Mouse (Mus musculus) cerebellum, adult 2 months (tissue): Measurements from ENCODE around the gene Hint1. TPM values are rescaled to one million over a fixed set of nuclear protein-coding genes. Genes with fewer than 3 reads are reported as not detected.
A peak's percentile ranks its signal among the peaks of the same experiment; 100 is the strongest.
"Not testable (repeated sequence)": the region's sequence is repeated elsewhere in the genome, so short reads cannot be mapped to it uniquely, and the experiment has no call there.

Source experiments
- DNase-seq, 2 experiments: peaks; one replicate each; pipeline ENCODE4 v3.0.0; 2021
- H3K27ac ChIP-seq: fragments of 200-500 bp; 2 replicates; pipeline ENCODE4 v1.5.1; 2012; ENCODE audit warnings: low read length, control low read depth, inconsistent platforms; ENCODE audit not compliant: insufficient read depth
- H3K27me3 ChIP-seq: fragments of 200-500 bp; 2 replicates; pipeline ENCODE4 v1.6.1; 2012; ENCODE audit warnings: inconsistent platforms, mild to moderate bottlenecking, low read length, moderate library complexity; ENCODE audit not compliant: control insufficient read depth, insufficient read depth
- H3K4me1 ChIP-seq: fragments of 200-500 bp; 2 replicates; pipeline ENCODE4 v1.6.1; 2011; ENCODE audit warnings: low read length; ENCODE audit not compliant: control insufficient read depth, insufficient read depth
- H3K4me3 ChIP-seq: fragments of 200-500 bp; replicated peaks from 2 replicates; pipeline ENCODE3; 2011; ENCODE audit warnings: mild to moderate bottlenecking, low read depth, low read length, control low read depth; ENCODE audit not compliant: insufficient read depth
- CTCF ChIP-seq: fragments of 200-500 bp; IDR thresholded peaks from 2 replicates; pipeline ENCODE4 v1.5.1; 2011; ENCODE audit warnings: low read depth, mild to moderate bottlenecking, control low read depth, low read length, moderate library complexity, borderline replicate concordance; ENCODE audit not compliant: insufficient read depth
- POLR2A ChIP-seq: fragments of 200-500 bp; IDR thresholded peaks from 2 replicates; pipeline ENCODE4 v1.6.1; 2011; ENCODE audit warnings: low read length, control low read depth, borderline replicate concordance; ENCODE audit not compliant: insufficient read depth
- WGBS: fragments of 180-500 bp; shearing (Covaris S2); methylation state at CpG from one replicate; pipeline ENCODE4 v1.1.7; 2018; 5-methylcytosine and 5-hydroxymethylcytosine counted together
- polyA plus RNA-seq: library from polyadenylated mRNA; depleted of rRNA; stranded (reverse); fragments of >200 nt; gene quantifications from 2 replicates; pipeline ENCODE4 v1.2.3, GENCODE M21; 2012

The Hint1 gene
- polyA plus RNA-seq, 1 experiment, result 786 TPM

DNA sequence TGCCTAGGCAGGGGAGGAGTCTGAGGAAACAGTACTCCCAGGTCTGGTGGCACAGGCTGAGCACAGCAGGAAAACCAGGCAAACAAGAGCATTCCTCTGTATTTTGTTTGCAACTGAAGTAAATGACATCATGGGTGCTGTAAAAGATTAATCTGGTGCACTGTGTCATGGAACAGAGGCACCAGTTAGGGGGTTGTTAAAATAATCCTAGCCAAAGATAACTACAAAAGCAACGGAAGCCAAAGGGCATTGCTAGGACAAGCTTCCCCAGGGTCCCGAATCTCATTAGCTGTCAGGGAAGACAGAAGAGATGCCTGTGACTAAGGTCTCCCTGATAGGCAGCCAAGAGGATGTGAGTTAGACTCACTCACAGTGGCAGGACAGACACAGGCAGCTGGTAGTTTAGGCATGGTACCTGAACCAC lies 14.9 kb downstream of the Hint1 start:
- TF ChIP-seq POLR2A, result no peak
- H3K27ac ChIP-seq, result no peak overlapping the region
- WGBS, result 37% methylated on average over 2 of the region's 2 CpGs
- no peak for DNase-seq
- H3K4me3 ChIP-seq, result no peak overlapping the region
- no peaks in the 10 kb centered on the region for H3K4me1 ChIP-seq
- no peaks in the 10 kb centered on the region for H3K27me3 ChIP-seq

DNA sequence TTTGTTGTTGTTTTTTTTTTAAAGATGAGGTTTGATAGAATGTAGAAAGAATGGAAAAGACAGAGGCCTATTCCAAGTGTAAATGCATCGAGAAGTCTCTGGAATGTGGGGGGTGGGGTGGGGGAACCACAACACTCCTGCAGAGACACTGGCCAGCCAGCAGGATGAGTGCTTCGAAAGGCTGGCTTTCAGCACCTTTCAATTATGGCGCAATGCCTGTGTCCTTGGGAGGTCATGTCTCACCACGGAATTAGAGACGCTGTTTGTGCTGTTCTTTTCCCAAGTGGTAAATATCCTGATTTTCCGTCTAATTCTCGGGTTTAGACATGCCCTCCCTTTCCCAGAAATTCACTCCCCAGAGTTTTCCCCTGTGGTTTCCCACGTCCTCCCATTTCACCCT lies 16.5 kb downstream of the Hint1 start:
- Histone ChIP-seq H3K27me3 (no peaks in the 10 kb centered on the region), H3K4me3 (no peak overlapping the region), H3K4me1 (no peaks in the 10 kb centered on the region), H3K27ac (no peak overlapping the region)
- WGBS, result 50% methylated on average over 8 of the region's 8 CpGs
- no peak for DNase-seq
- no peak for TF ChIP-seq CTCF
- no peak for TF ChIP-seq POLR2A

DNA sequence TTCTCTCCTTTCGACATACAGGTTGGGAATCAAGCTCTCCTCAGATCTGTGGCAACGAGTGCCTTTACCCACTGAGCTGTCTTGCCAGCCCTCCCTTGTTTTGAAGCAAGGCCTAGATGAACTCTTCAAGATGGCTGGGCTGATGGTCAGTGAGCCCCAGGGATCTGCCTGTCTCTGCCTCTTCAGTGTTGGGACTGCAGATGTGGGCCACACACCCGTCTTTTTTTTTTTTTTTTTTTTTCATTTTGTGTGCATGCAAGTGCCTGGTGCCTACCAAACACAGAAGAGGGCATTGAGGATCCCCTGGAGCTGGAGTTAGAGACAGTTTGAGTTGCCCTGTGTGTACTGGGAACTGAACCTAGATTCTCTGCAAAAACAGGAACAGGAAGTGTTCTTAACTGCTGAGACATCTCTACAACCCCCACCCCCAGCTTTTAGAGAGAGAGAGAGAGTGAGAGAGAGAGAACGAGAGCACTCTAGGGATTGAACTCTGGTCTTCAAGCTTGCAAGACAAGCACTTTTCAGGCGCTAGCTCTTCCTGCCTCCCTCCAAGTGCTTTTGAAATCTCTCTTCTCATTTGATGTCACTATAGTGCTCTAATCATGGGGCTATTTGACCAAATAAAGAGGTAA lies 18.1 kb downstream of the Hint1 start:
- Histone ChIP-seq H3K4me1 (no peaks in the 10 kb centered on the region), H3K27me3 (no peaks in the 10 kb centered on the region), H3K27ac (no peak overlapping the region), H3K4me3 (no peak overlapping the region)
- WGBS, result 77% methylated on average over 5 of the region's 5 CpGs
- DNase-seq, result no peak
- TF ChIP-seq POLR2A, result no peak
- TF ChIP-seq CTCF, result no peak

DNA sequence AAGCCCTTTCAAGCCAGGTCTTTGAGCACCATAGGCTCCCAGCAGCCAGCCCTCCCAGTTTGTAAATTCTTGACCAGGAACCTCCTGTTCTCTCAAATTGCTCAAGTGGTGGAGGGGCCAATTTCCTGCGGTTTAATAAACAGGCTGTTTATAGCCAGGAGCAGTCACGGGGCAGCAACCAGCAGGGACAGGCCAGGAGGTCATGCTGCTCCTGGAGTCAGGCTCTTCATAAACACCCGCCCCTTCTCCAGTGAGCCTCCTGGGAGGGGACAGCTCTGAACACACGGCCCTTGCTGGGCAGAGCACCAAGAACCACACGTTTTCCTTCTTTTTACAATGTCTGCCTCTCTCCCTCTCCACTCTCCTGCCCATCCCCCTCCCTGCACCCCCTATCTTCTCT lies 18.8 kb downstream of the Hint1 start:
- no peak for TF ChIP-seq POLR2A
- TF ChIP-seq CTCF, result no peak
- 23% methylated on average over 5 of the region's 5 CpGs for WGBS
- no peak overlapping the region for H3K27ac ChIP-seq
- H3K4me3 ChIP-seq, result no peak overlapping the region
- no peaks in the 10 kb centered on the region for H3K4me1 ChIP-seq
- DNase-seq, result no peak
- no peaks in the 10 kb centered on the region for H3K27me3 ChIP-seq

DNA sequence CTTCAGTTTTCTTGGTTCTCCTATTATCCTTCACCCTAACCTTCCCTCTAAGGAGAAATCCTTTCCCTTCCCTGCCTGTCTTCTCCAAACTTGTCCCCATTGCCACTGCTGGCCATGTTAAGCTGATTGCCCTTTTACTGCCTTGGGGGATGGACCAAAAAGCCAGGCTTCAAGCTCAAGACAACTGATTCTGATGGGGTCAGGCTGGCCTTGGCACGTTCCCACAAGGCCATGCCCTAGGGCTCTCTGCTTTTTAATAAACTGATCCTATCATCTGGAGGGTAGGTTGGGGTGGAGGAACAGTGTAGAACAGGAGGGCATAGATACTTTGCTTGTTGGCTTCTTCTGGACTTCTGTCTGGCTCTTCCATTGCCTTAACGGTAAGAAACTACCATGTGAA lies 19.2 kb downstream of the Hint1 start:
- no peaks in the 10 kb centered on the region for H3K4me1 ChIP-seq
- no peaks in the 10 kb centered on the region for H3K27me3 ChIP-seq
- DNase-seq, result no peak
- H3K4me3 ChIP-seq, result no peak overlapping the region
- WGBS, result 81% methylated on average over 2 of the region's 2 CpGs
- no peak overlapping the region for H3K27ac ChIP-seq
- TF ChIP-seq CTCF (no peak), POLR2A (no peak)

DNA sequence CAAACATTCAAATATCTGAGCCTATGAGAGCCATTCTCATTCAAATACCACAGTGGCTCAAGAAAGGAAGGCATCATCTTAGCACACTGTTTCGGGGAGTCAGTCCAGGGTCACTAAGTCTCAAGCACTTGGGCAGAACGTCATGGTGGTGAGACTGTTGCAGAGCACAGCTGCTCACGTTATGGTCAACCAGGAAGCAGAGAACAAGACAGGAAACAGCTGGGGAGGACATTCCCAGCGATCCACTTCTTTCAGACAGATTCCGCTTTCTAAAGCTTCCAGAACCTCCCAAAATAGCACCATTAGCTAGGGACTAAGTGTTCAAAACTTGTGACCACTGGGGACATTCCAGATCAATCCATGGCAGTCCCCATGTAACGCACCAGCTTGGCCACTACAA lies 21.7 kb downstream of the Hint1 start:
- no peaks in the 10 kb centered on the region for H3K27me3 ChIP-seq
- no peak overlapping the region for H3K27ac ChIP-seq
- TF ChIP-seq POLR2A (no peak), CTCF (no peak)
- H3K4me1 ChIP-seq, result no peaks in the 10 kb centered on the region
- H3K4me3 ChIP-seq, result no peak overlapping the region
- 89% methylated on average over 6 of the region's 6 CpGs for WGBS
- DNase-seq, result no peak

DNA sequence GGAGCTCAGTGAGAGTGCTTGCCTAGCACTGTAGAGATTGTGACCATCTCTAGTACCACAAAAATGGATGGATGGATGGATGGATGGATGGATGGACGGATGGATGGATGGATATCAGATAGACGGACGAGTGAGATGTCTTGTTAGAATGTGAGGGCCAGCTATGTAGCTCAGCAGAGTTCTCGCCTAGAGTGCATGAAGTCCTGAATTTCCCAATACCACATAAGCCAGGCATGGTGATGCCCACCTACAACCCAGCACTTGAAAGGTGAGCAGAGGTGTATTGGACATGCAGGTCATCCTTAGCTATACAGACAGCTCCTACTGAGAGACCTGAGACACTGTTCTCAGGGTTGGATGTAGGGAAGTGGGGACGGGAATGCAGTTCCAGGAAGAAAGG lies 25.2 kb downstream of the Hint1 start:
- WGBS, result 90% methylated on average over 5 of the region's 5 CpGs
- no peak overlapping the region for H3K27ac ChIP-seq
- H3K27me3 ChIP-seq, result no peaks in the 10 kb centered on the region
- TF ChIP-seq CTCF (no peak), POLR2A (no peak)
- no peak overlapping the region for H3K4me3 ChIP-seq
- no peaks in the 10 kb centered on the region for H3K4me1 ChIP-seq
- DNase-seq, result no peak

DNA sequence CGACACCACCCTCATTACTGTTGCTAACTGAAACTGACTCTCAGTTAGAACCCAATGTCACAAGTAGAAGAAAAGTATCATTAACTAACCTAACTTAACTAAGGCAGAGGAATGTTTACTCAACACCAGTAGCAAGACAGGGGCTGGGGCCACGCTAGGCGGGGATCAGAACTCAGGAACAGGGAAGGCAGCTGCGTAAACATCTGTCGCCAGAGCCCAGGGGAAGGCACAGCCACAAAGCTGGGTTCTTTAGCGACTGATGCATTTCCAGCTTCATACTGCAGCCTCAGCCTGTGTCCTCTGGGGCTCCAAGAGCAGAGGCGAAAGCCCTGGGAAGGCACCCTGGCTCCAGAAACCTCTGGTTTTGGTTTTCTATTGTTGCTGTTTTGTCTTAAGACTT lies 25.9 kb downstream of the Hint1 start:
- Histone ChIP-seq H3K27ac (no peak overlapping the region), H3K4me1 (no peaks in the 10 kb centered on the region), H3K27me3 (no peaks in the 10 kb centered on the region), H3K4me3 (no peak overlapping the region)
- no peak for TF ChIP-seq CTCF
- TF ChIP-seq POLR2A, result no peak
- WGBS, result 71% methylated on average over 7 of the region's 7 CpGs
- DNase-seq, result no peak

DNA sequence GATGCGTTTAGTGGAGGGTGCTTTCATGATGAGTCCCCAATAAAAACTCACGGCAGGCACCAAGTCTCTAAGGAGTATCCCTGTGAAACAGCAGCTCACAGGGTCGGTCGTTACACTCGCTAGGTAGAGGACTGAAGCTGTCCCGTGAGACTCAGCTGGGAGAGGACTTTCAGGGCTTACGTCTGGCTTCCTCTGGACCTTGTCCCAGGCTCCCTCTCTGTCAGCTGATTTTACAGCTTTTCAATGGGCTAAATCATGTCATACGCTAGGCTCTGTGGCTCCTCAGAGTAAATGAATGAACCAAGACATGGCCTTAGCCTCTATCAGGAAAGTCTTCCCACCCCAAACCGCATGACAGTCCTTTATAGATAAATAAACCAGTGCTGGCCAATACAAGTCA lies 28.4 kb downstream of the Hint1 start:
- Histone ChIP-seq H3K4me3 (no peak overlapping the region), H3K27me3 (no peaks in the 10 kb centered on the region), H3K4me1 (no peaks in the 10 kb centered on the region), H3K27ac (no peak overlapping the region)
- DNase-seq, result no peak
- TF ChIP-seq CTCF, result no peak
- no peak for TF ChIP-seq POLR2A
- WGBS, result 71% methylated on average over 9 of the region's 9 CpGs

DNA sequence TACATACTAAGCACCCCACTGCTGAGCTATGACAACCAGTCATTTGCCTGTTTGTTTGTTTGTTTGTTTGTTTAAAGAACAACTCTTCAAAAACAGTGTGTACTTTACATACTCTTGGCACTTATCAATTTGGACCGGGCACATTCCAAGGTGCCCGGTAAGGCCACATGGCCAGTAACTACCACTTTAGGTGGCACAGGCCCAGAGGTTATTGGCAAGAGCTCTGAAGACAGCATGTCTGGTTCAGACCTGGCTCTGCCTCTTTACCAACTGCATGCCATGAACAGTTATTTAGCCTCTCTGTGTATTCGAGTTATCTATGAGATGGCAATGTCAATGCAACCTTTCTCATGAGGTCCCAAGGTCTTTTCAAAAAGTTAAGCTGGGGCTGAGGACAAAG lies 30.5 kb downstream of the Hint1 start:
- not testable (repeated sequence) for H3K4me1 ChIP-seq, H3K27ac ChIP-seq, H3K27me3 ChIP-seq, H3K4me3 ChIP-seq
- DNase-seq, result peak in 1 of 2 experiments; percentile 24
- WGBS, result 10% methylated on average over 3 of the region's 3 CpGs
